Mouse (Mus musculus) hindbrain, embryonic 13.5 days (tissue): ENCODE measurements around the gene Eid3. TPM values are rescaled to one million over a fixed set of nuclear protein-coding genes. Genes with fewer than 3 reads are reported as not detected.

Source experiments
- polyA plus RNA-seq: library from polyadenylated mRNA; unstranded; fragments of >200 nt; fragmentation: Nextera tagmentation; extraction: Ambion mirVana; gene quantifications from 2 replicates; pipeline ENCODE4 v1.2.1, GENCODE M21; 2015

Eid3 gene
- polyA plus RNA-seq, 1 experiment from 2014 or later = 0.68 TPM

Other genes starting within 250 kb of the Eid3 start
- gene 1190007I07Rik, start 243.4 kb upstream of the Eid3 start, polyA plus RNA-seq = 36.9 and 38.2 TPM in 2 replicates
- gene Tdg, start 236.8 kb upstream of the Eid3 start, polyA plus RNA-seq = 196 and 203 TPM in 2 replicates
- gene Glt8d2, start 176.0 kb upstream of the Eid3 start, polyA plus RNA-seq = 1.5 and 1.7 TPM in 2 replicates
- 41.2 and 46.1 TPM in 2 replicates for gene Hcfc2, start 170.5 kb upstream of the Eid3 start, polyA plus RNA-seq
- 45.7 and 49.5 TPM in 2 replicates for gene Nfyb, start 102.5 kb upstream of the Eid3 start, polyA plus RNA-seq
- gene Txnrd1, start 32.7 kb upstream of the Eid3 start, polyA plus RNA-seq = 116 and 122 TPM in 2 replicates
- gene Chst11, start 118.9 kb downstream of the Eid3 start, polyA plus RNA-seq = 2.7 and 3.2 TPM in 2 replicates